Mouse (Mus musculus) kidney, postnatal 4 days (tissue): ENCODE measurements around the gene Lipa.

Source experiments
- DNase-seq, 2 experiments: peaks; one replicate each; pipeline ENCODE4 v3.0.0; 2021; ENCODE audit warnings: mixed read lengths in 2 of 2

The Lipa gene

DNA sequence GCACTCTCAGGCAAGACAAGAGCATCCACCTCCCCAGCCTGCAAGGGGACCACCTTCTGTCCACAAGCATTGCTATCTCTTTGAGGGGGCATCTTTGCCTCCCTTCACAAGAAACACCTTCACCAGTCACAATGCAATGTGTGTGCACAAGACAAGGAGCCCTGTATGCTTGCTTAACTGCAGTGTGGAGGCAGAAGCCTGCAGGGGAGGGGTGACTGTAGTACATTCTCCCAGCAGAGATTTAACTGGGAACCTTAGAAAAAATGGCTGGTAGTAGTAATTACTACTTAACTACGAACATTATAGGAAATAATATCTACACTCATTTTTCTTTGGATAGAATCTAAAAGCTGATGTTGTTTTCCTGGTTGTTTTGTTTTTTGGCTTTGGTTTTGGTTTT, 5.3 kb downstream of the Lipa start:
- no peak for DNase-seq

DNA sequence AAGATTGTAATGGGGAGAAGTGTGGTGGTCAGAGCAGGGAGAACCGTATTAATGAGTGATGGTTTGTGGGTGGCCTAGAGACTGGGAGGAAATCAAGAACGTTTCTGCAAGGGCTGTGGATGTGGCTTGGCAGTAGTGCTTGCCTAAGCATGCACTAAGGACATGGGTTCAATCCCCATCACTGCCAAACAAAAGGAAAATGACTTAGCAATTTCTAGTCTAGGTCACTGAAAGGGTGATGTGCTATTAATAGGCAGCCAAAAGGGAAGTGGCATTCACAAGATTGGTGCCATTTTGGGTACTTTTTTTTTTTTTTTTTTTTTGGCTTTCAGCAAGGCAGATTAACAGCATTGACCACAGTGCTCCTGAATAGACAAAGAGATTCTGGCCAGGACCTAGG, 5.9 kb downstream of the Lipa start:
- DNase-seq = no peak

DNA sequence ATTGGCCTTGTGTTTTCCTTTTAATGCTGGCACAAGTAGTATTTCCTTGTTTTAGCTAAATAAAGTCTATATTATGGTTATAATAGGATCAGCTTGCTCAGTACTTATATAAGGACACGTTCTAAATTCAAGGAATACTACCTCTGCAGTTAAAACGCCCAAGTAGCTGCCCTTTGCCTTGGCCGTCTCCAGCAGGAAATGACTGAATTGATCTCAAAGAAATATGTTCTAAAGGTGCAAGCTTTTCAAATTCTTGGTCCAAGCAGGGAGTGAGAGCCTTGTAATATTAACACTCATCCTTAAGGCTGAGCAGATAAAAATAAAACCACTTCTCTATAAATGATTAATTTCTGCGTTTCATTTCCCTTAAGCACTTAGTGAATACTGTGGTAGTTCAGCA, 7.2 kb downstream of the Lipa start:
- DNase-seq = no peak

DNA sequence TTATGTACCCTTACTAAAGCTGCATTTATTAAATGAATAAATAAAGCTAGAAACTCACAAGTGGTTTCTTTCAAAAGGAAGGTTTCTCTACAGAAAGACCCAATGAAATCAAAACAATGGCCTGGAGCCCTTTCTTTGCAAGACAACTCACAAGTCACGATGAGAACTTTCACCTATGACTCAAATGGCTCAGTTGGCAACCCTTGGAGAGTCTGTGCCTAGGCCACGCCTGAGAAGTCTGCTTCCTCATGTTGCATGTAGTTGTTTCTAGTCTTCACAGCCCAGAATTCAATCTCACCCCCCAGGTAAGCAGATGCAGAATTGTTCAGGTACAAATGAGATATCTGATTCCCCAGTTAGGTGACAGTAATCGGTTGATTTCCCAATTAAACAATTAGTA, 7.6 kb downstream of the Lipa start:
- no peak for DNase-seq

DNA sequence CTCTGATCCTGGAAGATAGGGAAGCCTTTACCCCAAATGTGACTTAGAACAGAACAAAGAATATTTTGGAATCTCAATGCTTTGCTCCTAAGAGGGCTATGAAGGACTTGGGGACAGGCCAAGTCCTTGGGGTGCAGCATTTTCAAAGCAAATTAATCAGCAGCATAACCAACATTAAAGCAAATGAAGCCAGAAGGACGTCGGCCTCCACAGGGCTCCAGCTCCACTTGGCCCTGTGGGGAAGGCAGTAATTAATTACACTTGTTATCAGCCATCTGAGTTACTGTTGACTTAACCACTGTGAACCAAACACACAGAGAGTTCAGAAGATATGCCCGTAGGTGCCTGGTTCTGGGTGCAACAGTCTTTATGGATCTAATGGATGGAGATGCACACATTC, 8.5 kb downstream of the Lipa start:
- DNase-seq = no peak

DNA sequence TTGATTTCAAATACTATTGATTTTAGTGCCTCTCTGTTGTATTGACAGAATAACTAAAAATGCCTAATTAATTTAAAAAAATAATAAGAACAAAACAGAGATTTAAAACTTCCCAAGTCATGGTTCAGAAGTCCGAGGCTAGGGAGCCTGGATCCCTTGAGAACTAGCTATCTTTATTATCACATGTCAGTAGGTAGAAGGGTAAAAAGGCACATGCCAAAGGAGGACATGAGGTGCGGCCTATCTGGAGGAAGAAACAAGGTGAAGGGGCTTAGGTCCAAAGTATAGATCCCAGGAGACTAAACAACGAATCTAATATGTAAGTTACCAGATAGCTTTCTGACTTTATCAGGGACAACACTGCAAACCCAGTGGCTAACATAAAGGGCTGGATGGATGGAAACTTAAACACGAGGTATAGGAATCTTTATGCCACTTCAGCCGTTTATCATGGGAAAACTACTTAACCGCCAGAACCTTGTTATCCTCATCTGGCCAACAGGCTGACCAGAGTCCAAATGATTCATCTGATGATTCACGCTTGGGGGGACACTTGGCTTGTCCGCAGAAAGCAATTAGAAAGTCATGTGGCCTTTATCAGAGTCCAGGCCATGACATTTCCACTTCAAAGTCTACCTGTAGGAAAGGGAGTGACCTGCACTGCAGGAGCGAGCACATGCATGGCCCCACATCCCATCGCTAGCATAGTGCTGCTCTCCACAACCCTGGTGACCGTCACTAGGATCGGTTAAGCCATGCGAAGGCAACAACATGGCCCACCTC, 9.3 kb downstream of the Lipa start:
- peak in 1 of 2 experiments; percentile 22 for DNase-seq

DNA sequence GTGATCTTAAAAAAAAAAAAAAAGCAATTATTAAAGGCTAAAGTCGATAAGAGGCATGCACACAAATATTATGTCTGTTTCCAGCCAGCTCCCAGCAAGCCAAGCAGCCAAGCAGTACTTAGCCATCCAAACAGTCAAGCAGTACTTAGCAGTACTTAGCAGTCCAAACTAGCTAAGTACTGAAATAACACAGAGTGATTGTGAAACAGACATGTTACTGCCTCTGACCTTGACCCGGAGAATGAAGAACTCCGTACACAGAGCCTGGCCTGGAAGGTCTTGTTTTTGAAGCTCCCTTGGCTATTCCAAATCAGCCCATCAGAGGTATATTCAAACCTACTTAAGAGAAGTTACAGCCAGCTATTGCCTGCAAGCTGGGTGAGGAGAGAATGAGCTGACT, 10.1 kb downstream of the Lipa start:
- no peak for DNase-seq

DNA sequence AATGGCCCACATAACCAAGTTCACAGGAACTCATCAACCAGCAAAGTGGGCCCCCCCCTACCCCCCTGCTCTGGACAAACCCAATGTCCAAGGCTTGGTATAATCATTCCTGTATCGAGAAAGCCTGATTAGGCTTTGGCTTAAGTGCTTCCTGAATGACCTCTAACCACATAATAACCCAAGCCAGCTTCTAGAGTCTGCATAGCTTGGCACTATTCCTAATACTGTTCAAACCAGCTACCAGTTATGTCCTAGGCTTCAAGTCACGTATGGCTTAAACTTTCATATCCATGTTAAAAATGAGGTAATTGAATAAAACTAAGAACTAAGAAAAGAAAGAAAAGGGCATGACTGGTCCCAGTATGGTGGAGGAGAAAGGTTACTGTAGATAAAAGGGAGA, 10.9 kb downstream of the Lipa start:
- no peak for DNase-seq

DNA sequence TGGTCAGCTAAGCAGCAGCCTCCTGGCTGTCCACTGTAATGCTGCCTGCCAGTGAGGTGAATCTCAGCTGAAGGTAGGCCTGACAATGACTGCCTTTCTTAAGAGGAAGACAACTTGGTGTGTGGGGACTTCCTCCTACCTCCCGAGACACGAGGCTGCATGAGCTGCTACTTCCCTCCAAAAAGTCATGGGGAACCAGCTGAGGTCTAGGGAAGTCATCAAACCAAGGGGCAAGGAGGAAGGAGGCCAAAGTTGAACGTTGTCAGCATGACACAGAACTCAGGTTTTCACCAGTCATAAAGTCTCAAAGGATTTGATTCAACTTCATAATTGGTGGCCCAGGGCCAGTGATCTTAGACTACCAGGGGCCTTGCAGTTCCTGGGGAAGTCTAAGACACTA, 11.6 kb downstream of the Lipa start:
- DNase-seq = no peak

DNA sequence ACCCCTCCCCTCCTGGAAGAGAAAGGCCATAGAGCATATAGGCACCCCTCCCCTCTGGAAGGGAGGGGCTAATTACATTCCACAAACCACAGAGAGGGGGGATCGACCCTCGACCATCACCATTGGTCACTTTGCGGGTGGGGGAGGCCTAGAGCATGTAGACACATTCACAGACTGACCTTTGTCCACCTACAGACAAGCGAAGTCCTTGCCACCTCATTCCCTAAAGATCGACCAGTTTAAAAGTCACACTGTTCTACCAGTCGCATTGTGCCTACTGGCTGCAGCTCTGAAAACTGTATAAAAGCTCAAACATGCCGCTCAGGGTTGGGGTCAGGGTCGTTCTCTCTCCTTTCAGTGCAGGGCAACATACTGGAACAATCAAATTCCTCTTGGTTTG, 15.7 kb downstream of the Lipa start:
- DNase-seq = peak; percentile 27 to 52

DNA sequence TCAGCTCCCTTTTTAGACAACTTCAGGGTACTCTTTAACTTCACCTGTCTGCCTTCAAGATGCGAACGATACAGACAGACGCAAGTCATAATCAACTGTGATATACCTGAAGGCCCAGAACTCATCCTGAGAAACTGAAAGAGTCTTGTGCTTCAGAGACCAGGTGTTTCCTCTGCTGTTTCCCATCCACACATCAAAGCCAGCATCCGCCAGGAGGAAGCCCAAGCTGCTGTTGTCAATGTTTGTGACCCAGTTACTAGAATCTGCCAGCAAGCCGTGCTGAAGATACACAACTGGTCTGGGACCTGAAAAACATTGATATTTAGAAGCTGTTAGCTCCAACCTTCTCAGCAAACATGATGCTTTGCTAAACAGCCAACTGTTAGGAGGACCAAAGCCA, 16.6 kb downstream of the Lipa start:
- DNase-seq = no peak

DNA sequence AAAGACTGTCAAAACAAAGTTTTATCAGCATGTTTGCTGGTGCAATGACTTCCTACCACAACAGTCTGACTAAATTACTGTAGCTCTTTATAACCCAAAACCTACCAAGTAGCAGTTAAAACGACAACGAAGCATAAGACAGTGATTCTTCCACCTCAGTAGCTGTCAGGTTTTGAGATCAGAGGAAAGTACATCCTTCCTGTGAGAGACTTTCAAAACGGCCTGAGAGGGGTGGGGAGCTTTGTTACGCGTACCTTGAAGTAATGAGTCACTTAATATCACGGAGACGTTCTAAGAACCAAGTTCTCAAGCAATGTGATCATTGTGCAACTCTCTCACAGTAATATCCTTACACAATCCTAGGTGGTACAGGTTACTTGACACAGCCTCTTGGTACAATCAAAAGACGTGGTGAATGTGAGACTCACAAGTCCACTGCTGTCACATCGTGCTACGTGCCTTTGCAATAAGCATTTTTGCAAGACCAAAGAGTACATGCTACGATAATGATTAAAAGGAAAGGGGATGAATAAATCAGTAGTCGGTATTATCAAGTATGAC, 22.0 kb downstream of the Lipa start:
- DNase-seq = no peak

DNA sequence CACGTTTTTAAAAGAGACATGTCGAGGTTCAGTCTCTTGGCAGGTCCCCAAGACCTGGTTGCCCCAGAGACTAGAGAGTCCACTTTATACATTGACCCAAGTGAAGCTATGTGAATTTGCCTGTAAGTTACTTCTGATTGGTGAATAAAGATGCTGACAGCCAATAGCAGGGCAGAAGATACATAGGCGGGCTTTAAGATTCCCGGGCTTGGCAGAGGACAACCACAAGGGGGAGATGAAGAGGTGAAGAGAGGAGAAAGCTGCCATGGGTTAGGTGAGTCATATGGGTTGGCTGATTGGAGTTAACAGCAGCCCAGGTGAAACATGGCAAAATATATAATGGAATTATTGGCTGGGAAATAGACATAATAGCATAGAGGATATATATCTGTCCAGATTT, 26.5 kb downstream of the Lipa start:
- peak; percentile 77 to 83 for DNase-seq

DNA sequence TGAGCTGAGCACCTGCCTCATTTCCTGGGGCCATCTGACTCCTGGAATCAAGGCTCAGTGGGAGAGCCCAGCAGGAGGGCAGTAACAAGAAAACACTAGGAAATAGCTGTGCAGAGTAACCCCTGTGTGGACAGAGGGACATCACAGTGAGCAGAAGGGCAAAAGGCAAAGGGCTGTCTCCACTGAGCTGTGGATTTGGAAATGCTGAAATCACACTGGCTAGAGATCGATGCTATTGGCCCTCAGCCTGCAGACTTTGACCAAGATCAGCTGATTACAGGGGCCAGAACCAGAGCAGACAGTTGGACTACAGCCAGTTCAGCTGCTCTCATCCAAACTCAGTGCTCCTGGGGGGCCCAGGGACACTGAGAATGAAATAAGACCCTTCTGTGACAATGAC, 30.9 kb downstream of the Lipa start:
- DNase-seq = no peak

DNA sequence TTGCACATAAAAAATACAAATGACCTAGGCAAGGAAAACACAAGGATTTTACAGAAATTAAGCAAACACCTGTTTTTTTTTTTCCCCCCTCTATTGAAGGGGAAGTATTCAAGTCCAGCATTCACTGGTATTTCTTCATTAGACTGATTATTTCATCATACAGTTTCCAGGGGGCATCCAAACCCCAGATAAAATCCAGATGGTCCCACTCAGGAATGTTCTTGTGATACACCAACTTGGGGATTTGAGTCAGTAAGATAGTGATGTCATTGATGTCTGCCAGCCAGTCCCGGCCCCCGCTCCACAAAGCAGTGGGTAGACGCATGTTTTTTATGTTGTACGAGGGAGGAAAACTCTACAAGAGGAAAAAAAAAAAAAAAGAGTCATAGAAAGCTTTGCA, 33.4 kb downstream of the Lipa start:
- no peak for DNase-seq

DNA sequence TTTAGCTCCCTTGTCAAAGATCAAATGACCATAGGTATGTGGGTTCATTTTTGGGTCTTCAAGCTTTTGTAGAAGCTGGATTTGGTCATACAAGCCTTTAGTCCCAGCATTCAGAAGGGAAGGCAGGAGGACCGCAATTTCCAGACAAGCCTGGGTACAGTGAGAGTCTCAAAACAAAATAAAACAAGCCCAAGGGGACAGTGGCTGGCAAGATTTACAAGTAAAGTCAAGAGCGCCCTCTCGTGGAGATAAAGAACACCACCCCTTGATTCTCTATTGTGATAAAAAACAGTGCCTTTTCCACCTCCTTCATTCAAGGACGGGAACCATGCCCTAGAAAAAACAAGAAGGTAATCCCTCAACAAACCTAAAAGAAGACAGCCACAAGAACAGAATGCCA, 43.7 kb downstream of the Lipa start:
- peak; percentile 57 to 69 for DNase-seq

DNA sequence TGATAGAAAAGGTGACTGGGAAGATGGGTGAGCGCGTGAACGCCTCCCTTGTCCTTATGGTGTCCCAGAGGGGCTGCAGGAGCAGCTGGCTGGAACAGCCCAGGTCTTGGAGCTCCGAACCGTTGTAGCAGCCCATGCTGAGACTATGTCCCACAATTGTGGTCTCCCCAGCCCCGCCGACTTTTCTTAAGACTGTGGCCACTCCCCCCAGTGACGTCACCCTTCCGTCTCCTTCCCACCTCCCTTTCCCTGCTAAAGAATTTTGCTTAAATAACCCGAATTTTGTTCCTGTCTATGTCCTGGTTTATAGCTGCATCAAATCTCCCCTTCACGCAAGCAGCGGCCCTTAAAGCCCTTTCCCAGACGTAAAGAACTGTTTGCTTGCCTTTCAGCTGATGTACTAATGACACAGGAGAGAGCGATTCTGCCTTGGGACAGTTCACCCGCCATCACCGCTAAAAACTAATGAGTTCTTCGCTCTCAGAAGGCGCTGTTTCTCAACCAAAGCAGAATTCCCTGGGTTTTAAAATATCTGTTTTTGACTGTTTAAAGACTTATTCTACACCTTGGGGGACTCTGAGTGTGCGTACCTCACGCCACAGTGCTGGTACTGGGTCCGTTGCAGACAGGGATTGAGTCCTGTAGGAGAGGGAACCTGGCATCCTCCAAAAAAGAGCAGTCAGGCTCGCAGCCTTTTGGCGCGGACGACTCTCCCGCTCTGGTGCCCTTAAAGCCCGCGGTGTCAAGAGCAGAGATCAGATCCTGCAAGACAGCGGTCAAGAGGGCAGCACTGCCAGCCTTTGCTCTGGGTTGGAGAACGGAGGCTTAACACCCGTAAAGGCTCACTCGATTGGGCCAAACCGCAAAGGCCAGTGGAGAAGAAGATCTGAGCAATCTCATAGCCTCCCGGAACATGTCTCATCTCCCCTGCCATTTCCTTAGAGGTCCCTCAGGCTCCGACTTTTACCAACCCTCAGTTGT, 52.0 kb downstream of the Lipa start, which contains the start of gene Ch25h:
TSS of gene Ch25h (minus strand) at position 174 of the 981 bp plus-strand sequence.
- DNase-seq = peak; percentile 74 to 78

DNA sequence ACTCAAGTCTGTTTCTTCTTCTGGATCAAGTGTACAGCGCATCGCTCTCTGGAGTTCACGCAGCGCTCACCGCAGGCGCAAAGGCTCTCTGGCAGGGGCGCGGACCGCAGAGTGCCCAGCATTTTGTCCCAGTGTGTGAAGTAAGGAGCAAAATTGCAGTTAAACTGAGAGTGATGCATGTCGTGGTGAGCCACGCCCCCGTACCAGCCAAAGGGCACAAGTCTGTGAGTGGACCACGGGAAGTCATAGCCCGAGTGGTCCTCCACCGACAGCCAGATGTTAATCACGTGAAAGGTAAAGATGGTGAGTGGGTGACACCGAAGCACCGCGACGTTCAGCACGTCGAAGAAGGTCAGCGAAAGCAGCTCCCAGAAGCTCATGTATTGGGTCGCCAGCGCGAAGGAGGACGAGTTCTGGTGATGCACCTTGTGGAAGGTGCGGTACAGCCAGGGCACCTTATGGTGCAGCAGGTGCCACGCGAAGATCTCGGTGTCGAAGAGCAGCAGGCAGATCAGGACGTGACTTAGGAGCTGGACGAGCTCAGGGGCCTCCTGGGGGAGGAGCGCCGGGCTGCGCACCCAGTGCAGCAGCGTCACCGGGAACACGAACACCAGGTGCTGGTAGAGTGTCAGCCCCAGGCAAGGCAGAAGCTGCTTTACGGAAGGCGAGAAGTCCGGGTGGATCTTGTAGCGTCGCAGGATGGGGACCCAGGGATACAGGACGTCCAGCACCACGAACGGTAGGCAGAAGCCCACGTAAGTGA, 52.9 kb downstream of the Lipa start:
- peak; percentile 24 to 49 for DNase-seq

DNA sequence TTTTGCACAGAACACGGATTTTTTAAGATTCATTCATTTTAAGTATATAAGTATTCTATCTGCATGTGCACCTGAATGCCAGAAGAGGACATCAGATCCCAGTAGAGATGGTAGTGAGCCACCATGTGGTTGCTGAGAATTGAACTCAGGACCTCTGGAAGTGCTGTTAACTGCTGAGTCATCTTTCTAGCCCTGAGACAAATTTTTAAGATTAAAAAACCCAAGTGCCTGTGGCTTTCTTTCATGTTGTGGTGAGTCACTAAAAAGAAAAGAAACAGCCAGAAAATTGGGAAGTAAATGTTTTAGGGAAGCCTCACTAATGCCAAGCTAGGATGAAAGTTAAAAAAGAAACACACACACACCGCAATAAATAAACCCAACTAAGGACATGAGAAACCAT, 55.6 kb downstream of the Lipa start:
- DNase-seq = no peak

DNA sequence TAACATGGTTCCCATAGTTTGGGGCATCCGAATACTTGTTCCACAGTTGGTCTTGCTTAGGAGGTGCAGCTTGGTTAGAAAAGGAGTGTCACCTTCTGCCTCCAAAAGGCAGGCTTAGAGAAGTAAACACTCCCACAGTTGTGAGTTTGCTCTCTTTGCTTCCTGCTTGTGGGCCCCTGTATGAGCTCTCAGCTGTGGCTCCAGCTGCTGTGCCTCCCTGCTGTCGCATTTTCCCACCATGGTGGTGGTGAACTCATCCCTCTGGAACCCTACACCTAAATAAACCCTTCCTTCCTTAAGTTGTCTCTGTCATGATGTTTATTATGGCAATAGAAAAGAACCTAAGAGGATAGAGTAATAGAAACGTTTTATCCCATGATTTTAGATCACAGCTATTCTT, 58.5 kb downstream of the Lipa start:
- DNase-seq = peak; percentile 5 to 11

DNA sequence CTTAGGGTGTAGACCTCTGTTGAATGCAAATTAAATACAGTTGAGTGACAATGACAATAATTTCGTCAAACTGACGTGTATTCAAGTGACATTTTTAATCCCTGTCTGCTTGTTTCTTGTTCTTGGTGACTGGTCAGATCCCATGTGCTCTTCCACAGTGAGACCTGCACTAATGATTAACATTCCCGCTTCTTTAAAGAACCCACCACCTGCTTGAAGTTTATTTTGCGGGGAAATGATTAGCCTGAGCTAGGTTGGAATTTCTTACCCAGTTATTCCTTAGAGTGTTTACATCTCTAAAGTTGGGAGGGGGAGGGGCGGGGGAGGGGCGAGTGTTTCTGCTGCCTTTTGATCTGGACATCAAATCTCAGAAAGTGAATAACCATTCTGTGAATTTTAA, 59.1 kb downstream of the Lipa start:
- peak; percentile 6 to 18 for DNase-seq

DNA sequence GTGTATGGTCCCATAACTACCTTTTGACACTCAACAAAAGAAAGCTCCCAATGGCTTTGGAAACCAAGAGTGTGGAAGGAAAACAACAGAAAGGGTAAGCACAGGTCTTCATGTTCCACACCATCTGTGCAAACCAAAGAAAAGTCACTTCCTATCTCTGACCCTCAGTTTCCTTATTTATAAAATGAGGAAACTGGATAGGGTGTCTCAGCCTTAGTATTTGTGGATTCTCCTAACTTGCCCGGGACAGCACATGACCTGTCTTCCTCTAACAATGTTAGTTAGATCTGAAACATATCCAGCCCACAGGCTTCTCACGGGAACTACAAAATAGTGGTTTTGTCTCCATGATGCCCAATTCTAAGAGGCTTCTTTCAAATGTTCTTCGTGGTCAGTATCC, 62.8 kb downstream of the Lipa start:
- no peak for DNase-seq
